Mouse (Mus musculus) adrenal gland, postnatal 36 days (tissue): ENCODE results near the gene Tmc7. TPM values are rescaled to one million over a fixed set of nuclear protein-coding genes. Genes with fewer than 3 reads are reported as not detected.

Experiments used
- DNase-seq, 2 experiments: peaks; one replicate each; pipeline ENCODE4 v3.0.0; 2021; ENCODE audit warnings: mixed read lengths in 1 of 2
- total RNA-seq, 2 experiments: library from RNA; stranded (reverse); gene quantifications; 2 replicates each; pipeline ENCODE4 v1.2.3; 2021

Tmc7 gene
- total RNA-seq, 2 experiments from 2014 or later: 0.30 to 0.40 TPM

DNA sequence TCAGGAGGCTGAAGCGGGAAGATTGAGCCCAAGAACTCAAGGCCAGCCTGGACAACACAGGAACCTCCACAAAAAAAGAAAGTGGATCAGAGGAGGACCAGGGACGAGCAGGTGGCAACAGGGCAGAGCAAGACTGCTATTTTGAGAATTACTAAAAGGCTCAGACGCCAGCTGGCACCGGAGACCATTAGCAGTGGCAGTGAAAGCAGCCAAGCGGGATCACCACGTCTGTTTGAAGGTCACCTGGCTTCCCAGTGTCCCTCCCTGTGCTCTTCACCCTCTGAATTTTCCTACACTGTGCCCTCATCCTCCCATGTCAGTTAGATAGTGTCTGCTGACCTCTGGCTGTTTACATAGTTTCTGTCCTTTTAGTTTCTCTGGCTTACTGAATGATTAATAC is 1.3 kb upstream of the Tmc7 start:
- peak; percentile 27 to 63 for DNase-seq

DNA sequence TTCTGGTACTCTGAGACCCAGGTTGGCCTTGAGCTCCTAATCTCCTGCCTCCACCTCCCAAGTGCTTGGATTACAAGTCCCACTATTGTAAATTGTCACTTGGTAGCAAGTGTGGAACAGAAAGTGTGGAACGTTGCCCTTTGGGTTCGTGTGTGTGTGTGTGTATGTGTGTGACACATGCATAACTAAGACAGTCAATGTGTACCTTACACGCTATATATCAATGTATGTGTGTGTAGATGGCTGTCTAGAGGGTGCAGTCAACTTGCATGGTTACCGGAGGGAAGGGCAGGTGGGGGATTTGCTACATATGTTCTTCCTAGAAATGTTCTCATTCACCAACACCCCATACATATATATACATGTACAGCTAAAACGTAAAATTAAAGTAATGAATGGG is 390 bp upstream of the Tmc7 start:
- no peak for DNase-seq

DNA sequence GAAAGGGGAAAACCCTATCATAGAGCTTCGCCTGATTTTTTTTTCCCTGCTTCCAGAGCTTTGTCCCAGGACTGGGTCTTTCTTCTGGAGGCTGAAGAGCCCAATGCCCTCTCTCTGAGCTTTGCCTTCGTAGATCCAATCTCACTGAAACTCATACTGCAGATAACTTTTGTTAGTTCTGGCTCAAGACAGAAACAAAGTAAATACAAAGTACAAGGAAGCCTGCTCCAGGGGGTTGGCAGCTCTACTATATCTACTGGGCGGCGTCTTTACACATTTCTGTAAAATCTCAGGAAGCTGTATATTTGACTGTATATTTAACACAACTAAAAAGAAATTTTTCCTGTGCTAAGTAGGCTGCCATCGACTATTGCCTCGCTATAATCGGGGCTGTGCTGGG is 715 bp downstream of the Tmc7 start:
- DNase-seq: no peak

DNA sequence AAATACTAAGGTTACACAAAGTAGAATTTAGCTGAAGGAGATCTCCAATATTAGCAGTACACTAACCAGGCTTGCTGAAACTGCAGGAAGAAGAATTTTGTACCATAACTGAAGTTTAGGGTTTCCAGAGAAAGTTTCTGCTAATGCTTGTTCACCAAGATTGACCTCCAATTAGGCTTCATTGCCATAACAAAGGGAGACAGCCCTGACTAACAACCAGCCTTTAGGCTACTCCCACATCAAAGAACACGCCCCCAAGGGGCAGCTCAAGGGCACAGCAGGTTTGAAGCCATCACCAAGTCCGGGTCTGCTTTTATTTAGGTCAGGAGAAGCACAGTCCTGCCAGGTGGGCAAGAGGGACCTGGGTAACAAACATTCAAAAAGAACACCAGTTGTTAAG is 4.6 kb downstream of the Tmc7 start:
- no peak for DNase-seq

DNA sequence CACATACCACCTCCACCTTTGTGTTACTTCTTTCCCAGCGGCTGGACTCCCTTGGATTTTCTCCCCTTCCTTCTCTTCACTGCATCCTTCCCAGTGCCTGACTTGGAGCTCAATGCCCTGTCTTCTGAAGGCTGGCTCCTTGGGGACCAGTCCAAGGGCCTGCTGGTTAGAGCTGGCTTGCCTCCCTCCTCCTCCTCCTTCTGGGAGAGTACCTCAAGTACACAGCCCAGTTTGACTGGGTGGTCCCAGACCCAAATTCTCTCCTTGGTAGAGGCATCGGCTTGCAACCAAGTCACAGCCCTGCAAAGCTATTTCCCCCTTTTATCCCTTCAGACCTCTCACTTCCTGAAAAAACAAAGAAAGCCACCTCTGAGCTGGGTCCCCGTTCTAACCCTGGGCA is 6.3 kb downstream of the Tmc7 start:
- no peak for DNase-seq

DNA sequence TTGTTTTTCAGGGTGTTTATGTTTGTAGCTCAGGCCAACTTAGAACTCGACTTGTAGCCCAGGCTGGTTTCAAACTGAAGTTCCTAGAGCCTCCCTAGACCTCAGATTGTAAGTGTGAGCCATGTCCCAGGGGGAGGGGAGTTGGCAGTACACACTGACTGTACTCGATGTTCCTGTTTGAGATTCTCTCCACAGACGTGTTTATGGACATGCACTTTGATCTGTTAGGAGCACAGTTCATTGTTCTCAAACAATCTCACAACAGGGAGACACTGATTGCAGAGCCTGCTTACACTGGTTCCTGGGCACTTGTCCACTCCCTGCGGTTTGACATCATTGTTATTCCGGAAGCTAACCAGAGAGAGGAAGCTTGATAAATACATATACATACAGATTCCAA is 12.5 kb downstream of the Tmc7 start:
- DNase-seq: peak in 1 of 2 experiments; percentile 22

DNA sequence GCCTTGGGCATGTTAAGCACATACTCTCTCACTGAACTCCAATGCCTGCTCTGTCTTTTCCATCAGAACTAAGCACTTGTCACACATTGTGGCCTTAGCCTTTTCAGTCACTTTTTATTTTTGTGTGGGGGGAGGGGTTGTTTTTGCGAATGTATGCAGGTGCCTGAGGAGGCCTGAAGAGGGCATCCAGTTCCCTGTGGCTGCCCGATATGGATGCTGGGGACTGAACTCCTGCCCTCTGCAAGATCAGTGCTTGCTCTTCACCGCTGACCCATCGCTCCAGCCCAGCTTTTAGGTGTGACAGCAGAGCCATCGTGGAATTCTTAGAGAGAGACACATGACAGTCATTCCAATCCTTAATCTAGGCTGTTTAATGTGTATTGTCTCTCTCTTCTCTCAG is 13.2 kb downstream of the Tmc7 start:
- no peak for DNase-seq

DNA sequence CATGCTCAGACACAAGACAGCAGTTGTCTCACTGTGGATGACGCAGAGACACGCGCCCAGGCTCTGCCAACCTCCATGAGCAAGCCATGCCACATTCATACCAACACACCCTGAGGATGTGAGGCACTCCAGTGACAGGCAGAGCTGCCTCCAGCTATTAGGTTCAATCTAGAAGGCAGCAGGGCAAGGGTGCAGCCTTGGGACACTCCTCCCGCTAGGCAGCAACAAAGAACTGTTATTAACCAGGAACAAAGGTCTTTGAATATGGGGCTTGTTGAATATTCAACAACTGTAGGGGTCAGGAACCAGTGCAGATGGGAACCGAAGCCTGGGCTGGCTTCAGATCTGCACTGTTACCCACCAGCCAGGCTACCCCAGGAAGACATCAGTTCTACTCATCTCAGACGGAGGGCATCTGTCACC is 15.4 kb downstream of the Tmc7 start:
- DNase-seq: no peak

DNA sequence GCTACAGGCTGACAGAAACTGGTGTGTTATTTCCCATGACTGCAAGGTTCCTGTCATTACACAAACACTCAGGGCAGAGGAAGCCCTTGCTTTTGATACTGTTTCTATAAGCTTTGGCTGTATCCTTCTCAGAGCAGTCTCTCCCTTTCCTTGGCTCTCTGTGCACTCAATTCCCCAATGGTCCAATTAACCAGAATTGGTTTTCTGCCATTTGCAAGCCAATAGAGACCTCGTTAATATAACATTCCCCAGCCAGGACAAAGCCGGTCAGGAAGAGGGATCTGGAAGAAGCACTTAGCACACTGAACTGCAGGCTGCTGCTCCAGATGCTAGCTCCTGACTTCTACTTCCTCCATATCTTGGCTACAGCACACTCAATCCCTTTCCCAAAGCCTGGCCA is 30.2 kb downstream of the Tmc7 start:
- no peak for DNase-seq

DNA sequence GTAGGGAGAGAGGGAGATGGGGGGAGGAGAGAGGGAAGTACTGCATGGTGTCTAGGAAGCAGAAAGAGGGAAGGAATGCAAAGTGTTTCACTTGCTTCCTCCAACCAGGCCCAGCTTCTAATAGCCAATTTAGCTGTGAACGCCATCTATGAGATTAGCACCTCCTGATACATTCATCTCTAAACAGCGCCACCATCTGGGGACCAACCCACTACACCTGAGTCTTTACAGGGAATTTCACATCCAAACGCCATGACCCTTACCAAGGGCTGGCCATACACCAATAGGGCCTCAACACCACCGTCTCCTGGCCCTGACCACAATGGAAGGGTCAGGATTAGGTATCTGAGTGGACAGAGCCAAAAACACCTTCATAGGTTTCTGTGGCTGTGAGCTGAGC is 30.7 kb downstream of the Tmc7 start:
- DNase-seq: no peak

DNA sequence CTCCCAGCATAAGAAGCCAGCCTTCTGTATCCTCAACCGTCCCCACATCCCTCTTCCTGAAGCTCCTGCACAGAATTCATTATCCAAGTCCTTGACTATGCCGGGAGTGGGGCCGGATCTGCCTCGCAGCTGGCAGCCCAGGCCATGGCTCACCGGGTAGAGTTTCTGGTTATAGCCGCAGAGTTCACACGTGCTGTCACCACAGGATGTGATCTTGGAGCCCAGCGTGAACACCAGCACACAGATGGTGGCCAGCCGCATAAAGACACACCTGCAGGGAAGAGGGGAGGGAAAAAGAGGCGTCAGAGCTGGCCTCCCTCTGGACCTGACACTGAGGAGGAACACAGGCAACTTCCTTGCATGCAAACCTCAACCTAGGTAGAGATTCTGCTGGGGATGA is 37.1 kb downstream of the Tmc7 start:
- DNase-seq: no peak

DNA sequence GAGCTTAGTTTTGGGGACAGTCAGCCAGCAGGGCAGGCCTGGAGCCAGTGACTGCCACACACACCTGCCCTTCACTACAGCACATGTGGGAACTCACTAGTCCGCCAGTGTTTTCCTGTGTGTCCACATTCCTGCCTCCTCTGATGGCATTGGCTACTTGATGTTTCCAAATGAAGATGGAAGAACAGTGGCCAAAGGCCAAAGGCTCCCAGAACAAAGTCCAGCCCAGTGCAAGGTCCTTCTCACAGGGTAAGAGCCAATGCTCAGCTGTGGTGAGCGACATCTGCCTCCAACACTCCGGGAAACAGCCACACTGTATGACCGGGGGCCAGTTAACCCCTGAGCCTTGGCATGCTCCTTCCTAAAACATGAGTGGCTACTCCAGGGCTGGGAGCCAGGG is 40.4 kb downstream of the Tmc7 start:
- no peak for DNase-seq

DNA sequence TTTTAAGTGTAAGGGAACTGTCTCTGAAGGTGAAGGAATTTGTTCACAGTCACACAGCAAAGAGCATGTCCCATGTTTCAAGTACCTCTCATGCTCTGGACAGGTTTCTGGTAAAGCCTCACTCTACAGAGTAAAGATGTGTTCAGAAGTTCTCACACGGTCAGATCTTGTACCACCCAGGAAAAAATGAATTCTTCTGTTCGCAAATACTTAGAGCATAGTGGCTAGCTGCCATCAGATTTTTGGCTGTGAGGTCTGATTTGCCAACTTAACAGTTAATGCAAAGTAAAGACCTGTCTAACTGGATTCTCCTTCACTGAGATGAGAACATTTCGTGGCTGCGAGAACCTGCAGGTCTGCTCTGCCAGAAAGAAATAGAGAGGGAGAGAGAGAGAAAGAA is 49.5 kb downstream of the Tmc7 start:
- no peak for DNase-seq

DNA sequence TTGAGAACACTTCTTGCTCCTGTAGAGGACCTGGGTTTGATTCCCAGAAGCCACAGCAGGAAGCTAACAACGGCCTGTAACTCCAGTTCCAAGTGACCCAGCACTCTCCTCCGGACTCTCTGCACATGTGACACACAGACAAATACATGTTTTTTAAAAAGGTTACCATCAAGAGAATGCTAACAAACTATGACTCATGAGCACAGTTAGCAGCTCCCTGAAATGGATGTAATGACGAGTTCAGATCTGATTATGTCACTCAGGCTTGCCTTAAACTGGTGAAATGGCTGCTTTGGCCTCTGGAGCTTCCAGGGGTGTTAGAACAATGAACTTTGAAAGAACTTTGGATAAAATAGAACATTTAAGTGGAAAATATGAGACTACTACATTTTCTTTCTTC is 50.2 kb downstream of the Tmc7 start:
- DNase-seq: no peak

DNA sequence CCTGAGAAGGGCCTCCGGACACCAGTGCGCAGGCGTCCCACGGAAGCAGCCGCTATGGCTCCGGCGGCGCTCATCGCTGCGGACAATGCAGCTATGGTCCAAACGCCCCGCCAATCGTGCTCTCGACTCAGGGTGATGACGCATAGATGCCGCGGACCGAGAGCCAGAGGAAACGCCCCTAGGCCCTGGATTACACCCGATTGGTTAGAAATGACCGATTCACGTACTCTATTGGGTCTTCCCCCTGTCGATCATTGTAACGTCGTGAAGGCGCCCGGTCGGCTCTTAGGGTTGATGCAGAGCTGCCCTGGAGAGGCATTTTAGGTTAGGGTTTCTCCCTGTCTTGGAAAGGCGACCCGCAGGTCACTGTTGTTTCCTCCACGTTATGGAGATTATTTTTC is 51.4 kb downstream of the Tmc7 start, which contains the start of gene Coq7:
Gene Coq7, minus strand, starts transcription at position 179 of the 401 bp plus-strand sequence.
- DNase-seq: peak; percentile 91 to 92

DNA sequence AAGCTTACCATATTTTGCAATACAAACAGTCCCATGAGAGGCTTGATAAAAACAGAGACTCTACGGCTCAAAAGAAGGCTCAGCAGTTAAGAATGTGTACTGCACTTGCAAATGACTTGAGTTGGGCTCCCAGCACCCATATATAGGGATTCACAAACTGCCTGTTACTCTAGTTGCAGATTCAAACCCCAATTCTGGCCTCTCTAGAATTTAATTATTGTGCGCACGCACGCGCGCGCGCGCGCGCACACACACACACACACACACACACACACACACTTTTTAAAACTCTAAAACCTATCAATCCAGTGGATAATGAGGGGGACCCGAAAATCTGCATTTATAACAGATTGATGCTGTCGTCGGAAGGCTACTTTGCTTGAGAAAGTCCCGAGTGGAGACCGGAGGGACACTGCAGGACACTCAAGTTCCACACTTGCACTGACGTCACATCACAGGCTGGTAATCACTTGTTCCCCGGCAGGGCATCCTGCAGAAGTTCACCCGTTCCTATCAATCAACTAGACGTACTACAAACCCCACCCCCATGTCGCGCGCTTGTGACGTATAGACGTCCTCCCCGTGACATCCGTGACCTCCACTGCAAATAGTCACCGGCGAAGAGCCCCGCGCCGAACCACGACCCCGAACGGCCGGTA is 51.9 kb downstream of the Tmc7 start:
- peak; percentile 97 to 98 for DNase-seq

DNA sequence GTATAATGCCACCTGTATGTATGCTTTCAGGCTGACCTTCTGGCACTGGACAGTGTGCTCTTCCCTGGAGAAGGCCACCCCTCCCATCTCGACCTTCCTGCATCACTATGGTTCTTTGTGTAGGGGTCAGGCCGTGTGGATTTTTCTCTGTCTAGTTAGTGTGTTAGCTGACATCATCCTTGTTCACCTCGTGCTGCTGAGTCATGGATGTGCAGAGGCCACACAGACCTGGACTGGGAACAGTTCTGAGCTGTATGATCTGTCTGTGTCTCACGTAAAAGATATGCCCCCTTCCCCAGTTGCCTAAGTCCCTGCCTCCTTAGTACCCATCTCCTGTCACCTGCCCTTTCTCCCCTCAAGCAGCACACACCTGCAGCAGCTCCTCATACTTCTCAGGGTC is 57.6 kb downstream of the Tmc7 start:
- peak in 1 of 2 experiments; percentile 43 for DNase-seq

DNA sequence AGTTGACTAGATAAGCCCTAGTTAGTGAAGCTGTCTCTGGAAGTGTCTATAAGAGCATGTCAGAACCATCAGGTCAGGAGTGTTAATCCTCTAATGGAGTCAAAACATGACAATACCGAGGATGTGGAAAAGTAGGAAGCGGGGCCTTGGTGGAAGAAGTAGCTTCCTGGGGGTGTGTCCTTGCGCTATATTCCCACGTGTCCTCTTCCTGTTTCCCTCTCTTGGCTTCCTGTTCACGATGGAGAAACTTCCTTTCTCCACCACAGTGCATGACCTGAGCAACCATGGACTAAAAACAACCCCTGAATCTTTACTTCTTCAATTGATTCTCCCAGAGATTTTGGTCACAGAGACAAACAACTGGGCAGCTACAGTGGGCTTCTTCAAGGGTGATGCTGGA is 62.5 kb downstream of the Tmc7 start:
- DNase-seq: no peak

DNA sequence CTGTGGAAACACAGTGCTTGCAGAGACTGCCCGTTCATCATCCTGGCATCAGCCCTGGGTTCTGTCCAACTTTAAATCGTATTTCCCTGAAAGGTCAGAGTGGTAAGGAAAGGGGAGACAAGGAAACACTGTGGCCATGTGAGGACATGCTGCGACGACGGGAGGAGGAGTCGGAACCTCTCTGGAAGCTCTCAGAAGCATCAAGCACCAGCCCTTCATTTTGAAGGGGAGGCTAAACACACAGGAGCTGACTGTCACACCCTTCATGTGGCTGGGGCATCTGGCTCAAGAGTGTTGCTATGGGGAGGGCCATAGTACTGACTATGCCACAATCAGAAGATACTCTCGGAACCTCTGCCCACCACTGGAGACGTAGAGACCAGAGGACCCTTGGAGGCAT is 64.9 kb downstream of the Tmc7 start:
- no peak for DNase-seq

DNA sequence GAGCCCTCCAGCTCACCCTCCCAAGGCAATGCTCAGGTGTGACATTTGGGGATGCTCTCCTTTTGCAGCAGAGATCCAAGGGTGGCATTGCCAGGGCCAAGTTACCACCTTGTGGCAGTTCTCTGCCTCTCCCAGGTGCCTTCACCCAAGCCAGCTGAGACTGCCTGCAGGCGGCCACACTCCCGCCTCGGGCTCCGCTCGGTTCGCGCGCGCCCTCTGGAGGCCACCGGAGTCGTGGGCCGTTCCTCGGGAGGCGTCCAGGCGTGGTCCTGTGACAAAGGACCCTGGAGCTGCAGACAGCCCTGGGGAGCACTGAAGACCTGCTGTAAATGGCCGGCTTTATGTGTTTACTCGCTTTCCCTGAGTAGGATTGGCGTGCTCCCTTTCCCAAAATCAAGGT is 65.8 kb downstream of the Tmc7 start:
- DNase-seq: peak; percentile 83 to 89

DNA sequence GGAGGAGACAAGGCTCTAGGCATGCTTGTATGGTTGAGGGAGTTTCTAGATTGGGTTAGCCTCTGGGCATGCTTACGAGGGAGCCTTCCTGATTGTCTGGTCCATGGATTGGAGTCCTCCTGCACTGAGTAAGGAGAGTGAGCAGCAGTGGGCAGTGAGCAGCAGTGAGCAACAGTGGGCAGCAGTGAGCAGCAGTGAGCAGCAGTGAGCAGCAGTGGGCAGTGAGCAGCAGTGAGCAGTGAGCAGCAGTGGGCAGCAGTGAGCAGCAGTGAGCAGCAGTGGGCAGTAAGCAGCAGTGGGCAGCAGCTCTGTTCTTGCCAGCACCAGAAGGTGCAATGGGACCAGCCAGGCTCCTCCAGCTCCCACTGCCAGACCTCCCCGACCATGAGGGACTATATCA is 66.7 kb downstream of the Tmc7 start:
- DNase-seq: no peak

DNA sequence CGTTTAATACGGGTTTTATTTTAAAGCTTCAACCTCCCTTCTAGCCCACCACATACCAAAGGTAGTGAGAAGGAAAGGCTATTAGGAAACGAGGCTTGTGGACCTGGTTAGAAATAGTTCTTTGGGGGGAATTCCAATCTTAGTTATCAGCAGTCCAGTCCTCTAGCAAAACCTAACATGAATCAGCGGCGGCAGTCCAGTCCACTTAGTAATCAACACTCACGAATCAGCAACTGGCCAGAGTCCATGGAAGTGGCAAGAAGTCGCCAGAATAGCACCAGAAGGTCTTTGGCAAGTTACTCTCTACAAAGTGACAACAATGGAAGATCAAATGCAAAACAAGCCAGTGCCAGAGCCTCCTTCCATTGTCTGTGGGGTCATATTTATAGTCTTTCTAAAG is 76.0 kb downstream of the Tmc7 start:
- DNase-seq: no peak

DNA sequence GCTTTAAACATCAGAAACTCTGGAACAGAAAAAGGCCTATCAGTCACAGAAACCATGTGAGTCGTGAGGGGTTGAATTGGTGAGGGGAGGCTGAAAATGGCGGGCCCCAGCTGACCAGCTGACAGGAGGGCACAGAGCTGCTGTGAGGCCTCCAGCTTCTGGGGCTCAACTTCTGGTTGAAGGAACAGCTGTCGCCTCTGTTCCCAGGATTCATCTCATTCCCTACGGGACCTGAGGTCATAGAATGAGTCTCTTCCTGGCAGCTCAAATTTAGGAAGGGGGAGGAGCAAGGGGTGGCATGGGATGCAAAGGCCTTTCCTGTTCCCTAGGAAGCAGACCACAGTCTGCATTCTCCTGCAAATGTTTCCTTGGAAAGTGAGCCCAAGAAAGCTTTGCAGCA is 80.7 kb downstream of the Tmc7 start:
- DNase-seq: no peak

DNA sequence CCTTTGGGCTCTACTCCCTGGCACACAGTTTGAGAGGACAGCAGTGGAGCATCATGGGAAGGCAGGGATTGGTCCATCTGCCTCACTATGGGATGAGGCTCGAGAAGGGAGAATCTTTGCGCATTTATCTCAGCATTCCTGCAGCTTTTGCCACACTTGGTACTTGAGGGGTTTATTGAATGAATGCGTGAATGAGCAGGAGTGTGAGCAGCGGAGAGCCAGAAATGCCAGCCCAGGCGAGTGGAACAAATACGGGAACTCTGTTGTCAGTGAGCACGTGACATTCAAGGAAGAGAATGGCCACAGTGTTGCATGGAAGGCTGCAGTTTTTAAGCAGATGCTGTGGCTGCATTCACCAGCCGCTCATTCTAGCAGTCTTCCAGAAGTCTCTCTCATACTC is 82.2 kb downstream of the Tmc7 start:
- DNase-seq: no peak
